In genomic region chr1:191419991-191420751, GRCm38 (mm10) we compare ENCODE assay signal across 11 mouse cellular contexts. TPM values are rescaled to one million over a fixed set of nuclear protein-coding genes. Genes with fewer than 3 reads are reported as not detected.
DNase-seq lines count a peak whose midpoint lies in the region; ATAC-seq and TF ChIP-seq lines count a peak whose summit lies in the region.
"Had no signal": no experiment of that assay in that cellular context is flagged by ENCODE, and none has a peak within 500 bp of the region (broad histone marks: within the 10 kb centered on the region; RNA-seq: fewer than 3 reads in every experiment).

No protein-coding gene starts in this region.

- H3K4me3 ChIP-seq in kidney, adult 2 months (ENCODE audit: insufficient read depth, low read depth, low read length) = no peak overlapping the region
- no peak overlapping the region for H3K4me3 ChIP-seq in kidney, embryonic 16.5 days (ENCODE audit: low read length)
- no peak overlapping the region for H3K4me3 ChIP-seq in liver, embryonic 16.5 days (ENCODE audit: low read depth, low read length)
- H3K4me3 ChIP-seq: neural tube, embryonic 12.5 days had no signal

- intact Hi-C loops in heart, postnatal 10 days (cut with DNase I) = no loop called here

- ATAC-seq in kidney, embryonic 16.5 days (ENCODE audit: low FRiP score, low TSS enrichment) = no peak
- peak; percentile 37; the same call in 1 of the 2 replicates for ATAC-seq in liver, embryonic 16.5 days (ENCODE audit: low read depth)

- H3K9ac ChIP-seq in kidney, embryonic 16.5 days (replicated peaks; ENCODE audit: low read length) = no peak overlapping the region
- no peak overlapping the region; the same call in 1 of the 2 replicates for H3K9ac ChIP-seq in liver, embryonic 16.5 days (ENCODE audit: low read depth, low read length)
- H3K9ac ChIP-seq: neural tube, embryonic 12.5 days had no signal

- peaks cover 17% of the 10 kb centered on the region for H3K4me1 ChIP-seq in kidney, adult 2 months (ENCODE audit: control insufficient read depth, insufficient read depth, low read length)
- peaks cover 4% of the 10 kb centered on the region; the same call in 1 of the 2 replicates for H3K4me1 ChIP-seq in kidney, embryonic 16.5 days (ENCODE audit: insufficient read depth, low read length)
- H3K4me1 ChIP-seq in liver, embryonic 16.5 days (ENCODE audit: control insufficient read depth, low read depth, low read length) = peaks cover 22% of the 10 kb centered on the region

- 29% methylated on average over 8 of the region's 8 CpGs for WGBS in kidney, adult 2 months
- 49% methylated on average over 8 of the region's 8 CpGs for WGBS in kidney, embryonic 16.5 days
- WGBS in liver, embryonic 16.5 days (ENCODE audit: insufficient replicate concordance) = 32% methylated on average over 8 of the region's 8 CpGs

- H3K9me3 ChIP-seq in kidney, embryonic 16.5 days (ENCODE audit: low read length) = no peaks in the 10 kb centered on the region
- H3K9me3 ChIP-seq in liver, embryonic 16.5 days (replicated peaks; ENCODE audit: control insufficient read depth, low read length) = no peaks in the 10 kb centered on the region
- H3K9me3 ChIP-seq: neural tube, embryonic 12.5 days had no signal

- no peak overlapping the region for H3K4me2 ChIP-seq in kidney, embryonic 16.5 days (replicated peaks; ENCODE audit: low read depth, low read length)
- H3K4me2 ChIP-seq in liver, embryonic 16.5 days (ENCODE audit: low read depth, low read length) = peak overlapping the region; percentile 47
- H3K4me2 ChIP-seq: neural tube, embryonic 12.5 days had no signal

- peak overlapping the region; percentile 56 for H3K27ac ChIP-seq in kidney, adult 2 months (ENCODE audit: insufficient read depth, low read depth, low read length)
- no peak overlapping the region for H3K27ac ChIP-seq in kidney, embryonic 16.5 days (ENCODE audit: low read length)
- peak overlapping the region; percentile 89 for H3K27ac ChIP-seq in liver, embryonic 16.5 days (ENCODE audit: low read length)
- H3K27ac ChIP-seq: neural tube, embryonic 12.5 days had no signal

- no peak for TF ChIP-seq CTCF in kidney, adult 2 months (conservative IDR thresholded peaks at IDR 0.05; ENCODE audit: insufficient read depth, insufficient read length, low read depth, low read length)

- H3K27me3 ChIP-seq in kidney, adult 2 months (replicated peaks; ENCODE audit: control insufficient read depth, insufficient read depth, low read length) = no peaks in the 10 kb centered on the region
- H3K27me3 ChIP-seq in kidney, embryonic 16.5 days (ENCODE audit: insufficient read depth, low read length) = no peaks in the 10 kb centered on the region
- no peaks in the 10 kb centered on the region for H3K27me3 ChIP-seq in liver, embryonic 16.5 days (ENCODE audit: control insufficient read depth, insufficient read depth, low read depth, low read length)
- H3K27me3 ChIP-seq: neural tube, embryonic 12.5 days had no signal

- DNase-seq in kidney, adult 2 months = peak; percentile 81
- peak; percentile 39 for DNase-seq in embryo, embryonic 11 days
- DNase-seq in heart, postnatal 10 days = peak; percentile 86
- no peak for DNase-seq in right cerebral cortex, postnatal 4 days
- DNase-seq in frontal cortex, postnatal 14 days (ENCODE audit: low spot score in 2 of 2) = no peak
- no peak for DNase-seq in thymus, postnatal 10 days (ENCODE audit: low spot score in 2 of 2)
- DNase-seq: cerebellum, postnatal 36 days; layer of hippocampus, adult 9-11 months had no signal

- no peaks in the 10 kb centered on the region for H3K36me3 ChIP-seq in kidney, adult 2 months (ENCODE audit: control insufficient read depth, insufficient read depth, low read length)
- no peaks in the 10 kb centered on the region for H3K36me3 ChIP-seq in kidney, embryonic 16.5 days (ENCODE audit: insufficient read depth, low read length)
- H3K36me3 ChIP-seq in liver, embryonic 16.5 days (ENCODE audit: control insufficient read depth, insufficient read depth) = no peaks in the 10 kb centered on the region
- H3K36me3 ChIP-seq: neural tube, embryonic 12.5 days had no signal

- no peak for TF ChIP-seq POLR2A in kidney, adult 2 months (IDR thresholded peaks at IDR 0.05; ENCODE audit: low read depth, low read length)

RNA-seq across cellular contexts. Expression of gene Ppp2r5a, which starts 17.1 kb away (rescaled TPM):
- 69.6 and 73.2 TPM in 2 replicates for polyA plus RNA-seq in kidney, adult 2 months (2012; rRNA removed)
- polyA plus RNA-seq in kidney, embryonic 16.5 days (2015; fragmentation: Nextera tagmentation; extraction: Ambion mirVana) = 15.7 and 18.8 TPM in 2 replicates
- total RNA-seq in heart, postnatal 10 days (2021) = 100 to 1,000 TPM; 113 to 127 TPM
- 9.8 and 11.3 TPM in 2 replicates for polyA plus RNA-seq in liver, embryonic 16.5 days (2015; fragmentation: Nextera tagmentation; extraction: Ambion mirVana)

Comparison
In these comparisons a context has a peak if more than half of its experiments do, and no peak if none do; other contexts are left out.
1. DNase-seq: peak in kidney, adult 2 months (single experiment), embryo, embryonic 11 days (single experiment) and heart, postnatal 10 days (2 of 2); none in right cerebral cortex, postnatal 4 days (single experiment), frontal cortex, postnatal 14 days (0 of 2) and thymus, postnatal 10 days (0 of 2).